Mouse (Mus musculus) natural killer cell, adult 2 months (primary cell): ENCODE measurements around the gene Kncn.

Source experiments
- DNase-seq, 2 experiments: peaks; one replicate each; pipeline ENCODE4 v3.0.0; 2022; ENCODE audit warnings: low spot score in 2 of 2

Gene Kncn

GRCm38 (mm10) chr4:115937061-115937976, 53.1 kb downstream of the Kncn start:
- no peak for DNase-seq

DNA sequence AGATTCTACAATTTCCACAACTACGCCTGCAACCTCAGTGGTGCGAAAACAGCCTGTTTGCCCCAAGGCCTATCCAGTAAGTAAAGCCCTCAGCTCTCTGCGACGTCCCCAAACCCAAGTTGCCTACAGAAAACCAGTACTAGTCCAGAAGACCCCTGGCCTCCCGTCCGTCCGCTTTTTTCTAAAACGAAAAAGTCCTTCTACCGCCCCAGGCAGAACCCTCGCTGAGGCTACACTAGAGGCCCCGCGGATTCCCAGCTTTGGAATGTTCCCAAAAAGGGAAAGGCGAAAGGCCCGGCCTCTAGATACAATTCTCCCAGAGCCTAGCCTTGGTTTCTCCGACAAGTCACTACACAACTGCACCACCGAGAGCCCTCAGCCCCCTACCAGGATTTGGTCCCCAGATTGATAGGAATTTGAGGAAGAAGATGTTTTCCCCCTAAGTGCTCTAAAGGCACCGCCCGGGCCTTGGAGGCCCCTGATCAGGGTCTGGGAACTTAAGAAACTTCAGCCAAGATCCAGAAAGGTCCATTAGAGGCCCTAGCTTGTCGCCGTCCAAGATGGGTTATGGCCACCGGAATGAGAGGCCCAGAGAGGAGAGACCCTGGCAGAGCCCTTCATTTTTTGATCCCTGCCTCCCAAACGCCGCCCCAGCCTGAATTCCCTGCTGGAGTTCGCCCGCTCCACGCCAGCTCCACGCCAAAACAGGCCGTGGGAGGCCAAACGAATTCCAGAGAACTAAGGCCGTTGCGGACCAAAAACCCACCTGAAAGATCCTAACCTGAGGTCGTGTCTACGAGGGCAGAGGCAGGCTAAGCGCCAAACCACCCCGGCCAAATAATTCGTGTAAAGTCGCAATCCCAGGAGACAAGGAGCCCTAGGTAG, 54.3 kb downstream of the Kncn start:
- no peak for DNase-seq
